Mouse (Mus musculus) erythroblast, embryonic 14.5 days (primary cell): Measurements from ENCODE around the gene Socs3.

Experiments used
- GATA1 ChIP-seq: IDR thresholded peaks from 2 replicates; pipeline ENCODE4 v1.6.1; 2012; ENCODE audit warnings: low read length, inconsistent platforms, mixed read lengths
- TAL1 ChIP-seq: IDR thresholded peaks from 3 replicates; pipeline ENCODE4 v1.6.1; 2012; ENCODE audit warnings: low read length, inconsistent platforms, mixed read lengths

GRCm38 (mm10) chr11:117977694-117978360, 8.0 kb upstream of the Socs3 start:
- TF ChIP-seq GATA1 (no peak), TAL1 (no peak)
